Mouse (Mus musculus) left cerebral cortex, adult 8-10 months (tissue): ENCODE data around the gene Cdc42bpb. TPM values are rescaled to one million over a fixed set of nuclear protein-coding genes. Genes with fewer than 3 reads are reported as not detected.

Source experiments
- DNase-seq, 2 experiments: peaks; one replicate each; pipeline ENCODE4 v3.0.0; 2022; ENCODE audit warnings: low spot score in 2 of 2
- total RNA-seq, 4 experiments: library from RNA; stranded (reverse); gene quantifications; 2 replicates each; pipeline ENCODE4 v1.2.4; 2022

Cdc42bpb gene
- total RNA-seq = 100 to 1,000 TPM; 123 to 157 (median 142) TPM

GRCm38 (mm10) chr12:111377376-111377973 is at the start of gene Cdc42bpb:
Gene Cdc42bpb (minus strand): TSS chr12:111377718.
- DNase-seq = peak; percentile 93 to 95

DNA sequence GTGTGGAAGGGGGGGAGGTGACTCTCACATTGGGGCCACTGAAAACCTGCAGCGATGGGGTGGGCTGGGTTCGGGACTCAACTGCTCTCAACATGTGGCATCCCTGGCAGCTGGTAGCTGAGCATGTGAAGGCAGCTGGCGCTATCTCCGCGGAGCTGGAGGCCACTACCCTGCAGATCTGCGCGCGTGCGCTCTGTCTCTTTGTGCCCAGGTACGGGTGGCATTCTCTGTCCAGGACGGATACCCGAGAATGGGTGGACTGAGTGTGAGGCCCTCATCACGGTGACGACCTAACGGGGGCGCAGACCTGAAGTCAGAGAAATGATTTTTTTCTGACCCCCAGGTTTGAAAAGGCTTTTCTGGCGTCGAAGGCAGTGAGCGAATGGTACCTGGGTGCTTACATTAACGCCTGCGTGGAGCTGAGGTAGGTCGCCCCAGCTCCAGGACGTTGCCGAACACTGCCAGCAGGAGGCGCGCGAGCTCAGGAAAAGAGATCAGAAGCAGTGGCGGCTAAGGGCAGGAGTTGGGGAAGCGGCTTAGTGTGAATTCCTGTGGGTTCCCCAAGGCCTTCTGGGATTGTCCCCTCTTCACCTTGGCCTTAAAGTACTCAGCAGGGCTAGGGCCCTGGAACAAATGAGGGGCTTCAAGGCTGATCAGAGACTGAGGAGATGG is 48.4 kb upstream of the Cdc42bpb start:
- DNase-seq = peak; percentile 64 to 98

DNA sequence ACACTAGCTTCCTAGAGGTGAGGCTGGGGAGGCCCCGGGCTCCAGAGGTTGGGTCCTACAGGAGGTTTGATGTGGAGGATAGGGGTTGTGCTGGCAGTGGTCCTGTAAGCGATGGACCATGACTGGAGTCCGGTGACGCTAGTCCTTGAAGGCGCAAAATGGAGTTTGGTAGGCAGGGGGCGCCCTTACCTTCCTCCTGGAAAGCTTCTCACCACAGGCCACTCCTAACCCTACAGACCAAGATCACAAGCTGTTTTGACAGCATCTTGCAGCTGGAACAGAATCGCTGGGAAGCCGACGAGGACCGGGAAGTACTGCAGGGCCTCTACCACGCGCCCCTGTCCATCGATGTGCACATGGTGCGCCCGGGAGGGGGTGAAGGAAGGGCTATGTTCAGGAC is 47.7 kb upstream of the Cdc42bpb start:
- DNase-seq = peak; percentile 51 to 85

GRCm38 (mm10) chr12:111424547-111424946 is 47.0 kb upstream of the Cdc42bpb start:
- no peak for DNase-seq

- no peak for DNase-seq
These were observed 46.1 kb upstream of the Cdc42bpb start for GRCm38 (mm10) chr12:111423570-111424129.

GRCm38 (mm10) chr12:111422852-111423251 is 45.3 kb upstream of the Cdc42bpb start:
- no peak for DNase-seq

DNA sequence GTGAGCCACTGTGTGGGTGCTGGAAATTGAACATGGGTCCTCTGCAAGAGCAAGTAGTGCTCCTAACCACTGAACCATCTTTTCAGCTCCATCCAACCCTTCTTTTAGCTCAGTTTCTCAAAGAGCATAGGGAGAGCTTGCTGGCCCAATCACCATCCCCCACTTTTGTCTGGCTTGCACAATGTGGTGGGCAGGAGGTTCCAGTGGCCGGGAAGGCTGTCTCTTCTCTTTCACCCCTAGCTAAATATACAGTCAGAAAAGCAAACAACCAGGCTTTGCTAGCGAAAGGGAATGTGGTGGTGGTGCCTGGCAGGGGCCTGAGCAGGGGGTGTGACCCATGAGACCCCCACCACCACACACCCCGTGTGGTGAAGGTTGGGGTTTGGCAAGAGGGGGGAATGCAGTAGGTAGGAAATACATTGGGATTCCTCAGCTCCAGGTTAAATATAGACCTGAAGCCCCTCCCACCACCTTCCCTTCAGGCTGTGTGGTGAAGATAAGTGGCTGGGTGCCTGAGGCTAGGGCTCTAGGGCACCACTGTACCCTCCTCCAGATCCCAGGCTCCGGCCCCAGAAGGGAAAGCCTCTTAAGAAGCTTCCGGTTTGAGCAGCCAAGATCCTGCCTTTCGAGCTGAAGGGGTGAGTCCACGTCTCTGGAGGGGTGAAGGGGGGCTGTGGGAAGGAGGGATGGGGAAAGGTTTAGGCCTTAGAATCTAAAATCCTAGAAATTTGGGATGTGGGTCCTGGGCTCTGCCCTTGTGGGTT is 43.6 kb upstream of the Cdc42bpb start:
- no peak for DNase-seq

- no peak for DNase-seq
These were observed 42.4 kb upstream of the Cdc42bpb start for GRCm38 (mm10) chr12:111419918-111420317.

DNA sequence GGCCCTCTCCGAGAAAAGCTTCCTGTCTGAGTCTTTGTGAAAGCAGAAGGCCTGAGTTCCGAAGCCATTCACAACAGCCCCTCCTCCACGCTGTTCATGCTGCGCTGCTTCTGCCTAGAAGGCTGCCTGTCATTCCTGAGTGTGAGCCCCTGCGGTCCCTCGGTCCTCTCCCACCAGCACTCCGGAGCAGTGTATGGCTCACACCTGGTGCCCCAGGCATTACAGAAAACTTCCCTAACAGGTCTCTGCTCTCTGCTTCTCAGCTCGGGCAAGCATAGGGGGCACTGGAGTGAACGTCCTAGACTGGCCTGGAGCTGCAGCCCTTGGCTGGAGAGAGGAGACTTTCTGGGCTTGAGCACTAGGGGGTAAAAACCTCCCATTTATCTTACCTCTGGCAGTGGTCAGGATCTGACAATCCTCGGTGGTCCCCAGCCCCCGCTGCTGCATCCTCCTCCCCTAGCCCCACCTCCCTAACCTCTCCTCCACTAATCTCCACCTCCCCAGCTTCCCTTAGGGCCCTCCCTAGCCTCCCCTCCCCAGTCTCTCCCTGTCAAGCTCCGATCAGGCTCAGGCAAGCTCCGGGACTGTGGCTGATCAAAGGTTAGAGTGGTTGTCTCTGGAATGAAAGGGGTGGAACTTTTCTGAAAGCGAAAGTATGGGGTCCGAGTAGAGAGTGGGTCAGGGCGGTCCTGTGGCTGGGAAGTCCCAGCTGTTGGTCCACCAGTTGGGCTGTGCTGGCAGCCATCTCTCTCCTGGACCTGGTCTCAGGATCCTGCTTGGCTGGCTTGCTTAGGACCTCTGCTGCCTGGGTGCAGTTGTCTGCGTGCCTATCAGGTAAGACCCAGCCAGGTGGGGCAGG is 39.6 kb upstream of the Cdc42bpb start, which contains the start of gene Exoc3l4:
Gene Exoc3l4, plus strand, starts transcription at position 97 of the 859 bp plus-strand sequence.
- DNase-seq = no peak

- DNase-seq = peak; percentile 72 to 82
These were observed 35.8 kb upstream of the Cdc42bpb start for GRCm38 (mm10) chr12:111413300-111413699.

DNA sequence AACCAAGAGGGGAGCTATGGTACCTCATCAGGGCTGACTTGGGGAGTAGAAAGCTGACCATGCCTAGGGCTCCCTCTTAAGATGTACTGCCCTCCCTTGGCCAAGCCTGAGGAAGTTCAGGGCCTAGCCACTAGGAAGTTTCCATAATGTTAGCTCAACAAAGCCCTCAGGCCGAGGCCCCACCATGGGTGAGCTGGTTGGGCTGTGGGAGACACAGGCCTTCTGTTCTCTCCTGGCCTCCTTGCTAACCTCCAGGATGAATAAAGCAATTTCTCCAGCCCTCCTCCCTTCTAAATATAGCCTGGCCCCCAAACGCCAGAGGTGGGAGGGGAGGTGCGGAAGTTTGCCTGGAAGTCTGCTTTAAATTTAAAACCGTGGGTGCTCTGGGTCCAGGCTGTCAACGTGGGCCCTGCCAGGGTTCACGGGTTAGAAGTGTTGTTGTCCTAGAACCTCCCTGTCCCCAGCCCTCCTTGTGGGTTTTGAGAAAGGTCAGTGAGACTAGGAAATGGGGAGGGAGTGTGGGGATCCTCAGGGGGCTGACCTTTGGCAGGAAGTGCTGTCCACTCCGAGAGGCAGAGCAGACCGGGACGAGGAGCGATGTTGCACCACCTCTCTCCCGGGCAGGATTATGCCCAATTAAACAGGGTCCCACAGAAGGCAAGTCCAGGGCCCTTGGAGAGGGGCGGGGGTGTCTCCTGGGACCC is 35.2 kb upstream of the Cdc42bpb start:
- no peak for DNase-seq

DNA sequence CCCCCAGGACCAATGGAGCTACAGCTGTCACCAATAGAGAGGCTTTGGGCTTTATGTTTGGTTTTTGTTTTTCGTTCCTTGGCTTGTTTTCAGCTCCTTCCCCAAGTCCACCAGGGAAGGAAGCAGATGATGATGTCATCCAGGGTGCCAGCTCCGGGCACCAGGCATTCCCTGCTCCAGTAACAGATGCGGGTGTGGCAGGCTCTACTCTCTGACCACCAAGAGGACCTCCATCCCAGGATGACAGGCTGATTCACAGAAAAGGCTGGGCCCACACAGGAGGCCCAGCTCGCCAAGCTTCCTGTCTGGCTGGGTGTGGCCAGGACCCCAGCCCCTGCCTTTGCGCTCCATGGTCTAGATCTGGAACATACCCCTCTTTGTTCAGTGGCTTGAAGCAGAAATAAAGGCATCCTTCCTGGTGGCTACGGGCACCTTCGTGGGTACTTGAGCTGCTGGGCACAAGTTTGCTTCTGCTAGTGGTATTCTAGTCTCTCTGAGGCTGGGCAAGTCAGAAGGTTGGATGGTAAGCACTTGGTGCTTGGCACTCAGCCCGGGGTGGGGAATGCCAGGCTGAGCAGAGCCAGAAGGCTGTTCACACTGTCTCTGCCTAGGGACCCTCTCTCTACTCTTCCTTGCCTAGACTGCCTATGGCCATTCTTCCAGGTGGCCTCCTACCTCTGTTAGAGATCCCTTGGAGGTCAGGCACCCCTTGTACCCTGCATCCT is 34.3 kb upstream of the Cdc42bpb start:
- DNase-seq = no peak

DNA sequence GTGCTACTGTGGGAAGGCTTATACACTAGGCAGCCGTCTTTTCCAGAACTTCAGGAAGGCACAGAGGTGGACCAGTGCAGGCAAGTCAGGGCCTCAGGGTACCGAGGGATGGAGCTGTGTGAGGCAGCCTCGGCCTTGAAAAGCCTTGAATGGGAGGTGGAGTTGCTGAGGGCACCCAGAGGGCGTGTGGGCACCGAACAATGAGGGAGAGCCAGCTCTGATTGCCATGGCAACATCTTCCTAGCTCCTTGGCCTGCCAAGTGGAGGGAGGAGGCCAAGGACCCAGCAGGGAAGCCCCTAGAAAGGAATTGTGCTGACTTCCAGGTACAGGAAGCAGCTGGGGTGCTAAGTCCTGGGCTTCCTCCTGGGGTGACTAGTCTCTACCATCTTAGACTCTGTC is 32.1 kb upstream of the Cdc42bpb start:
- DNase-seq = no peak

DNA sequence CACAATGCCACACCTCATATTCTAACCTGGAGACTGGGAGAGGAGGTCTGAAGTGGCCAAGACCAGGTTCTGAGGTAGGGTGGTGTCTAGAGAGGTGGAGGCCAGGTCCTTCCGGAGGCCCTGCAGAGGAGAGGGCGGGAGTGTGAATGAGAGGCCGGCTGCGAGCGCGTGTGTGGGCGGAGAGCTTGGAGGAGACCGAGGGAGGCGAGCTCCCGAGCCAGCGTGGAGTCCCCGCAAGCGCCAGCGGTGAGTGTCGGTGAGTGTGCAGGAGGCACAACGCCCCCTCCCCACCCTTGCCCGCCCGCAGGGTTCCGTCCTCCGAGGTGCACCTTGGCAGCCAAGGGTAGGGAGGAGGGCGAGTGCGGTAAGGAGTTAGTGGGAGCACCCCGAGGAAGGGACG is 29.1 kb upstream of the Cdc42bpb start, which contains the start of gene Lbhd2:
Gene Lbhd2, plus strand, starts transcription at position 188 of the 400 bp plus-strand sequence.
- DNase-seq = no peak

DNA sequence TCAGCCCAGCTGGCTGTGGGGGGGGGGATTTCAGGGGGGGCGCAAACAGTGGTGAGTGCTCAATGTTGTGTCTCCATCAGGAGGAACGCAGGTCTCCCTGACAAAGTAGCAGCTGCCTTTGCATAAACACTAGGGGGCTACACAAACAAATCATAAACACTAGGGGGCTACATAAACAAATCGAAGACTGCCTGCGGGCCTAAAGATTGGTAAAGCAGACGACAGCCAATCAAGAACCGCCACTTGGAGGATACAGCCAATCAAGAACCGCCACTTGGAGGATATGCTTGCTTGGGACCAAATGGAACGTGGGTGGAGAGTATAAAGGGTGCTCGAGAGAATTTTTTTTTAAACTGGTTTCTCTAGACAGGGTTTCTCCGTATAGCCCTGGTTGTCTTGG is 27.4 kb upstream of the Cdc42bpb start:
- no peak for DNase-seq

DNA sequence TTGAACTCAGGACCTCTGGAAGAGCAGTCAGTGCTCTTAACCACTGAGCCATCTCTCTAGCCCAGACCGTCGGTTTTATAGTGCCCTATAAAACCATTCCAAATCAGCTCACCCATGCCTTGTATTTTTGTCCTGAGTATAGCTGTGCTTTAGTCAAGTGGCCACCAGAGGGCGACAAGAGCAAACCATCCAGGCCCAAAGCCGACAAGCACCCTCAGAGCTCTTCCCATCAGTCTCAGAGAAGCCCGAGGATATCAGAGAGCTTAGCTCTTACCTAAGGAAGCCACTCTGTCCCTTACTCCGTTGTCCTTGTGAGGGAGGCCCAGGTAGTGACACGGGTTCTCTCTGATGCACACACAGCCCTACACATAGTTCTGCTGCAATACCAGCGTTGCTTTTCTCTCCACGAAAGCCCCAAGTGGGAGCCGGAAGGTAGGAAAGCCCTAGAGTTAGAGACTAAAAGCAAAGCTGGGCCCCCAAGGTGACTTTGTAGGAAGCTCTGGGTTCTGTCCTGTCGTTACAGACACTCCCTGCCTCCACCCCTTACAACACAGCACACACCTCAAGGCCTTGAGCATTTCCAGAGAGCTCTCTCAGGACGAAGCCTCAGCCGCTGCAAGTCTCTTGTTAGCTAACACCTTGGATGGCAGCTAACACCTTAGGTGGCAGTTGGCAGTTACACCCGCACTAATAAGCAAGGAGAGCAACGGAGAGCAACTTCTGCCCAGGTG is 24.1 kb upstream of the Cdc42bpb start:
- DNase-seq = no peak

DNA sequence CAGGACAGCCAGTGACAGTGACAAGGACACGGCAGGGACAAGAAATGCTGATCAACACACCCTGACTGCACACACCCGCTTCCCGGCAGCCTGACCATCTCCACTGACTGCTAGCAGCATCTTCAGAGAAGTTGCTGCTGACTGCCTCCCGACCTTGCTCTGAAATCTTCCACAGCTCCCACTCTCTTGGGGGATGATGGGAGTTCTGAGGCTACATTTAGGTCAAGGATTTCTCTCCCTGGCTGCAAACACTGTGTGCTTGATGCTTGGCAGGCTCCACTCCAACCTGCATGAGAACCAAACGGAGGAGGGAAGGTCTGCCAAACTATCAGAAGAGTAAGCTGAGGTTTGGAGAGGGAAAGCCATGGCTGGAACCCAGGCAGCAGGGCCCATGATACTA is 19.5 kb upstream of the Cdc42bpb start:
- no peak for DNase-seq

- DNase-seq = no peak
These were observed 16.5 kb upstream of the Cdc42bpb start for GRCm38 (mm10) chr12:111394008-111394407.

DNA sequence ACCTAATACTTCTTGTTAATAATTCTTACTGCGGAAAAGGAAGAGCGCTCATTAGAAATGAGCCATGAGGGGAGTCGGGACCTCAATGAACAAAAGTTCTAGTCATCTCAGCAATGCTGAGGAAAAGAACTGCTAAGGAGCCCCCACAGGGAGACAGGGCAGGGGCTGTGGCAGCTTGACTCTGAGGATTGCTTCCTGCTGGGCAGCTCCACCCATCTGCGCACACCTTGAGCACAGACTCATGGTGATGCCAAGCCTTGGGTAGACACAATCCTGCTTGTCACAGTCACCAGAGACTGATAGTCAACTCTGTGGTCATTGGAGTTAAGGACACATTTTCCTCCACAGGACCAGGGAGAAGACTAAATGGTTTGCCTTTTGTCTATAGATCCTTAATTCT is 9.6 kb upstream of the Cdc42bpb start:
- no peak for DNase-seq
